Mouse (Mus musculus) forebrain, embryonic 13.5 days (tissue): ENCODE measurements around the gene Helz. TPM values are rescaled to one million over a fixed set of nuclear protein-coding genes. Genes with fewer than 3 reads are reported as not detected.
"Not testable (repeated sequence)": the region's sequence is repeated elsewhere in the genome, so short reads cannot be mapped to it uniquely, and the experiment has no call there.

Experiments used
- ATAC-seq: fragments of 200-750 bp; cut with Nextera tagmentation; 2 replicates; pipeline ENCODE4 v1.8.0; 2017
- H3K27ac ChIP-seq: fragments of 300-500 bp; sonication (generic); 2 replicates; pipeline ENCODE4 v1.5.1; 2015; ENCODE audit warnings: inconsistent platforms, mild to moderate bottlenecking, moderate library complexity
- H3K27me3 ChIP-seq: fragments of 300-500 bp; sonication (generic); 2 replicates; pipeline ENCODE4 v1.6.1; 2015; ENCODE audit warnings: mild to moderate bottlenecking, inconsistent platforms
- H3K36me3 ChIP-seq: fragments of 300-500 bp; sonication (generic); 2 replicates; pipeline ENCODE4 v1.6.1; 2015; ENCODE audit warnings: mild to moderate bottlenecking, inconsistent platforms; ENCODE audit not compliant: poor library complexity, severe bottlenecking
- H3K4me1 ChIP-seq: fragments of 300-500 bp; sonication (generic); 2 replicates; pipeline ENCODE4 v1.6.1; 2015; ENCODE audit warnings: inconsistent platforms
- H3K4me2 ChIP-seq: fragments of 300-500 bp; sonication (generic); 2 replicates; pipeline ENCODE4 v1.6.1; 2015; ENCODE audit warnings: inconsistent platforms, mild to moderate bottlenecking, moderate library complexity
- H3K4me3 ChIP-seq: fragments of 300-500 bp; sonication (generic); 2 replicates; pipeline ENCODE4 v1.5.1; 2015; ENCODE audit warnings: mild to moderate bottlenecking, inconsistent platforms
- H3K9ac ChIP-seq: fragments of 300-500 bp; sonication (generic); 2 replicates; pipeline ENCODE4 v1.6.1; 2015; ENCODE audit warnings: mild to moderate bottlenecking, inconsistent platforms
- H3K9me3 ChIP-seq: fragments of 300-500 bp; sonication (generic); replicated peaks from 2 replicates; pipeline ENCODE4 v1.6.1; 2016; ENCODE audit warnings: inconsistent platforms
- WGBS: fragments of 180-500 bp; shearing (Covaris S2); methylation state at CpG from one replicate; pipeline ENCODE4 v1.1.7; 2015; 5-methylcytosine and 5-hydroxymethylcytosine counted together
- polyA plus RNA-seq: library from polyadenylated mRNA; unstranded; fragments of >200 nt; fragmentation: Nextera tagmentation; extraction: Ambion mirVana; gene quantifications from 2 replicates; pipeline ENCODE4 v1.2.1, GENCODE M21; 2015

Gene Helz
- polyA plus RNA-seq, result 15.6 and 15.9 TPM in 2 replicates

DNA sequence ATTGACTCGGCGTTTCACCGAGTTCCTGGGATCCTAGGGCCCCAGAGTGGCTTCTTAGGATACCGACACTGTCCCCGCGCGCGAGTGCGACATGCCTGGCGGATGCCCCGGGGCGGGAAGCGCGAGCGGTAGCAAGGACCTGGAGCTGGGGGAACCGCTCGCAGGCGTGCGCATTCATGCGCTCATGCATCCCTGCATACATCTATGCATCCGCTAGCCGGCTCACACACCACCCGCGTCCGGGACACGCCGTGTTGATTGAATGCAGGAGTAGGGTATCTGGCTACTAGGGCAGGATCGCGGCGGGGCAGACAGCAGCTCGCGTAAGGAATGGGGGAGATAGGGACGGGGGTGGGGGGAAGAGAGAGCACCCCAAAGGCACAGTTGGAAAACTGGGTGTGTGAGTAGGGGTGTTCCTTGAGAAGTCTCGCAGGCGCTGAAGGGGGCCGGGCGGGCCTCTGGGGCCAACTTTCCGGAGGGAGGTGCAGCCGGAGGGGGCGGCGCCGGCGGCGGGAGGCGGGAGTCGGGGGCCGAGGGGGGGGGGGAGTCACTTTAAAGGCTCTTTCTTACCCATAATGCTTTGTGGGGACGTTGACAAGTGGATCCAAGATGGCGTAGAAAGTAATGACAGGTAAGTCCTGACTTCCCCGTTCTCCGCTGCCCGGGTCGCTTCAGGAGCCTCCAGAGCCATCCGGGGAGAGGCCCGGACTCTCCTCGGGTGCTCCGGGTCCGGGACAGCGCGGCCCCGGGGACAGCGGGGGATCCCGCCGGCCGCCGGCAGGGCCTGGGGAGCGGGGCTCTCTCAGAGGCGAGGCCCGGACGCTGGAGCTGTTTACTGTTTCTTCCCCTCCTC is at the start of gene Helz:
Gene Helz, plus strand, starts transcription at position 580 of the 853 bp plus-strand sequence.
- Histone ChIP-seq H3K4me3 (peak within 1 kb of the TSS; percentile 96), H3K4me2 (peak within 1 kb of the TSS; percentile 100), H3K36me3 (peaks cover 25% of the 10 kb centered on the region), H3K4me1 (peaks cover 22% of the 10 kb centered on the region), H3K27ac (peak within 1 kb of the TSS; percentile 78), H3K9ac (peak within 1 kb of the TSS; percentile 92), H3K27me3 (no peaks in the 10 kb centered on the region; the same call in 1 of the 2 replicates), H3K9me3 (no peaks in the 10 kb centered on the region)
- under 1% methylated on average over 49 of the region's 70 CpGs for WGBS
- peak; percentile 80 for ATAC-seq

DNA sequence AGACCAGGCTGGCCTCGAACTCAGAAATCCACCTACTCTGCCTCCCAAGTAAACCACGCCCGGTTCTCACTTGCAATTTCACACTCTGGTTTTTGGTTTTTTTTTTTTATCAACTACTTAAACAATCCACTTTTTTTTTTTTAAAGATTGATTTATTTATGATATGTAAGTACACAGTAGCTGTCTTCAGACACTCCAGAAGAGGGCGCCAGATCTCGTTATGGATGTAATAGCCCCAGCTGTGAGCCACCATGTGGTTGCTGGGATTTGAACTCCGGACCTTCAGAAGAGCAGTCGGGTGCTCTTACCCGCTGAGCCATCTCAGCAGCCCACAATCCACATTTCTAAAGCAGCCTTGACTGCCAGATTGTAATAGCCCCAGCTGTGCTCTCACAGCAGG is 44.9 kb upstream of the Helz start:
- Histone ChIP-seq H3K27me3 (no peaks in the 10 kb centered on the region), H3K9ac (no peak overlapping the region), H3K4me3 (no peak overlapping the region), H3K4me2 (no peak overlapping the region), H3K4me1 (no peaks in the 10 kb centered on the region), H3K36me3 (peaks cover 38% of the 10 kb centered on the region), H3K27ac (no peak overlapping the region), H3K9me3 (no peaks in the 10 kb centered on the region)
- no peak for ATAC-seq
- WGBS, result 88% methylated on average over 8 of the region's 8 CpGs

DNA sequence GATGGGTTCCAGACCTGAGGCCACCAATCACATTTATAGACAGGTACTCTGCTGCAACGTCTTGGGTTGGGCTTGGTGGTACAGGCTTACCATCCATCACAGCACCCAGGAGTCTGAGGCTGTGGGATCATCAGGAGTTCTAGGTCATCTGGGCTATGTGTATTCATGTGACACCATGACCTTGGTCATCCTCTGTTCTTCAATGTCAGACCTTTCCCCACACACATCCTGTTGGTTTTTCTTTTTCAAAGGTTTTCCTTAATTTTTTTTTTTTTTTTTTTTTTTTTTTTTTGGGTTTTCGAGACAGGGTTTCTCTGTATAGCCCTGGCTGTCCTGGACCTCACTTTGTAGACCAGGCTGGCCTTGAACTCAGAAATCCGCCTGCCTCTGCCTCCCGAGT is 43.4 kb upstream of the Helz start:
- H3K4me1 ChIP-seq, H3K27ac ChIP-seq, H3K9ac ChIP-seq, H3K9me3 ChIP-seq, H3K4me3 ChIP-seq, H3K4me2 ChIP-seq, ATAC-seq, H3K27me3 ChIP-seq: not testable (repeated sequence)
- peaks cover 25% of the 10 kb centered on the region for H3K36me3 ChIP-seq
- 96% methylated on average over 3 of the region's 4 CpGs for WGBS

DNA sequence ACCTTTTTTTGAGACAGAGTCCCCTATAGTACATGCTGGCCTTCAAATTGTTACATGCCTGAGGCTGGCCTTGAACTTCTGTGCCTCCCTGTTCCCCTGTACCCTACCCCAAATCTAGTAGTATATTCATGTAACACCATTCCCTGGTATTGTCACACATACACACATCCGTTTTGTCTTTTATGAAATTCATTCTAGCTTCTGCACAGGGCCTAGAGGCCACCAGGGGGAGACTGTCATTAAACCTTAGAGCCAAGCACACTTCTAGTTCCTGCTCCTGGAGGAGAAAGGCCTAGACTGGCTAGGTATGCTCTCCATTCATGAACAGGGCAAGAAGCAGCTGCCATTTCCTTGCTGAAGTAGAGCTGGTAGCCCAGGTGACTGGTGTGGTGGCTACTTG is 41.5 kb upstream of the Helz start:
- Histone ChIP-seq H3K9me3 (no peaks in the 10 kb centered on the region), H3K27me3 (peaks cover 6% of the 10 kb centered on the region; the same call in 1 of the 2 replicates), H3K4me2 (no peak overlapping the region), H3K9ac (no peak overlapping the region), H3K4me1 (peaks cover 16% of the 10 kb centered on the region), H3K36me3 (peaks cover 11% of the 10 kb centered on the region; the same call in 1 of the 2 replicates), H3K4me3 (no peak overlapping the region), H3K27ac (no peak overlapping the region)
- WGBS, result 70% methylated on average over 1 of the region's 1 CpGs
- no peak for ATAC-seq

DNA sequence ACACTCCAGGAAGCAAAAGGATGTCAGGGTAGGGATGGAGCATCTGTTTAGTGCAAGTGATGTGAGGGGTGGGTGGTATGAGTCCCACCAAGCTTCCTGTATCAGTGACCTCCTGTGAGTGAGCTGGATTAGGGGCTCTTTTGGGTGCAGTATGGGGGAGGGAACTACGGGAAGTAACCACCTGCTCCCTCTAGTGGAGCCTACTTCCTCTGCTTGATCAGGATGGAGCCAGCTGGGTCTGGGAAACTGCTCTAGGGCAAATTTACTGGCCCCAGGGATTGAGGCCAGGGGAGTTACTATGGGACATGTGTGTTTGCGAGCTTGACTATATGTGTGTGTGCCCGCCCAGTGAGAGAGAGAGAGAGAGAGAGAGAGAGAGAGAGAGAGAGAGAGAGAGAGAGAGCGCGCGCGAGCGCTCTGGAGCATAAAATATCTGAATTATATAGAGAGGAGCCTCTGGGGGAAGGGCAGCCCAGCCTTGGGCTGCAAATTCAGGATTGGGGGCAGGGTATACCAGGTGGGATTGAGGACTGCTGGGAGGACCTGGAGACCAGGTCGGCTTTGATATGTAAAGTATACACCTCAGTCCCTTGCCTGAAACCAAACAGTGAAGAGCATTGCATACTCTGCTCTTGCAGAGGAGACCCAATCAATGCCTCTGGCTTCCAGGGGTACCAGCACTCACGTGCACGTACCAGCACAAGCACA is 37.9 kb upstream of the Helz start:
- WGBS, result 13% methylated on average over 11 of the region's 11 CpGs
- peaks cover 16% of the 10 kb centered on the region for H3K4me1 ChIP-seq
- H3K36me3 ChIP-seq, result no peaks in the 10 kb centered on the region
- H3K27me3 ChIP-seq, result peaks cover 7% of the 10 kb centered on the region; the same call in 1 of the 2 replicates
- H3K4me3 ChIP-seq, result no peak overlapping the region
- peak overlapping the region; percentile 32 for H3K4me2 ChIP-seq
- no peak overlapping the region for H3K27ac ChIP-seq
- H3K9ac ChIP-seq, result no peak overlapping the region
- no peaks in the 10 kb centered on the region for H3K9me3 ChIP-seq
- ATAC-seq, result 0 out of 2 replicates have a peak, but pooled peaks have one; percentile 33

DNA sequence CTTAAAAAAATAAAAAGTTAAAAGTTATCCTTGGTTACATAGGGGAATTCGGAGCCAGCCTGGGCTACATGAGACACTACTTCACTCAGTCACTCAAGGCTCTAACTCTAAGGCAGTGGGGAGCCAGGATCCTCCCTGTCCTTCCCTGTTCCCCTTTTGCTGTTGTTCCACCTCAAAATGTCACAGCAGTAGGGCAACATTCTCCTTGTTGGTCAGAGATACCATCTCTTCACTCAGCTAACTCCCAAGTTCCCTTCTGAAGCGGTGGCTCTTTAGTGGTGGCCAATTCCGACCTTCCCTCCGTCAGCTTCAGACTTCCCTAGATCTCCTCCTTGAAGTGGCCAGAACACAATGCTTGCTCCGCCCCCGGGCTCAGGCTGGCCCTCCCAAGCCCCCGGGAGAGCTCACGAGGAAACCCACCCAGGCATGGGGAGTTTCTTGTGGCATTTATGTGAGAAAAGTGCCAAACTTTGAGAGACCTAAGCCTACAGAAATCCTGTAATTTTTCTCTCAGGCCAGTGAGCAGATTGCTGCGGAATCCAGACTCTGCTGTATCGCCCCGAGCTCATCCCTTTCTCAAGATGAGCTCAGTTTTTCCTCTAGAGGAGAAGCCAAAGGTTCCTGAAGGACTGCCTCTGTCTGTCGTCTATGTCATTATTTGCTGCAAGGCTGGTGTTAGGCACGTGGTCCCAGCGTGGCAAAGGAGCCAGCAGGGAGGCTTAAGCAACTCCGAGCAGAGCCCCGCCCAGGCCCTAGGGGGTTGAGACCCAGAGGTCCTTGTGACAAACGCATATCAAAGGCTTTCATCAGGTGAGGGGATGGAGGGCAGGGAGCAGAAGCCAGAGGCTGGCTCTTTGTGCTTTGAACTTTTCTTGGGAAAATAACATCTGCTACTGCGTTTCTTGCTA is 37.1 kb upstream of the Helz start:
- Histone ChIP-seq H3K4me1 (peaks cover 16% of the 10 kb centered on the region), H3K4me2 (peak overlapping the region; percentile 32), H3K9me3 (no peaks in the 10 kb centered on the region), H3K27ac (no peak overlapping the region), H3K36me3 (no peaks in the 10 kb centered on the region), H3K4me3 (no peak overlapping the region), H3K9ac (no peak overlapping the region), H3K27me3 (peaks cover 7% of the 10 kb centered on the region; the same call in 1 of the 2 replicates)
- WGBS, result 7% methylated on average over 18 of the region's 18 CpGs
- ATAC-seq, result peak; percentile 24; the same call in 1 of the 2 replicates

DNA sequence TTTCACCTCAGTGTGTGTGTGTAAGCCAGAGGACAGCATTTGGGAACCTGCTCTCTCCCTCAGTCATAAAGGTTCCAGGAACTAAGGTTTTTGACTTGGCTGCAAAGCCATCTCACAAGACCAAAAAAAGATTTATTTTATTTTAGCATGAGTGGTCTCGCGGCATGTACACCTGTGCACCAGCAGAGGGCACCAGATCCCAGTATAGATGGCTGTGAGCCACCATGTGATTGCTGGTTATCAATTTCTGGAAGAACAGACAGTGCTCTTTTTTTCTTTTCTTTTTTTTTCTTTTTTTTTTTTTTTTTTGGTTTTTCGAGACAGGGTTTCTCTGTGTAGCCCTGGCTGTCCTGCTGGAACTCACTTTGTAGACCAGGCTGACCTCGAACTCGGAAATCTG is 35.8 kb upstream of the Helz start:
- WGBS, result 47% methylated on average over 5 of the region's 5 CpGs
- not testable (repeated sequence) for ATAC-seq, H3K9ac ChIP-seq, H3K27ac ChIP-seq, H3K4me2 ChIP-seq, H3K9me3 ChIP-seq, H3K27me3 ChIP-seq, H3K36me3 ChIP-seq, H3K4me3 ChIP-seq
- H3K4me1 ChIP-seq, result peaks cover 16% of the 10 kb centered on the region

DNA sequence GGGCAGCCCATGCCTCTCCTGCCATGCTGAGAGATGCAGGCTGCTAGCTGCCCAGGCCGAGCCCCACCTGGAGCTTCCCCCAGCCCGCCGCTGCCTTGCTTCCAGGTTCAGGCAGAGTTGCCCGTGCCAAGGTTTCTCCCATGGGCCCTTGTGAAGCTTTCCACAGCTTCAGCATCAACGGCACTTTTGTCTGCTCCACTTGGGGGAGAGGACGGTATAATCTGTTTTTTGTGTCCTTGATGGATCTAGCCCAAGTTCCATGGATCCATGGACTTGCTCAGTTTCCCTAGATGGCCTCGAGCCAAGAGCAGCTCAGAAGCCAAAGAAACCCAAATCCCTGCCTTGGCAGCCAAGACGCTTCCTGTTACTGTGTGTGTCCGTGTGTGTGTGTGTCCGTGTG is 34.7 kb upstream of the Helz start:
- H3K27me3 ChIP-seq, result peaks cover 7% of the 10 kb centered on the region; the same call in 1 of the 2 replicates
- H3K9ac ChIP-seq, result no peak overlapping the region
- no peak overlapping the region for H3K4me3 ChIP-seq
- peaks cover 16% of the 10 kb centered on the region for H3K4me1 ChIP-seq
- H3K4me2 ChIP-seq, result no peak overlapping the region
- H3K27ac ChIP-seq, result no peak overlapping the region
- no peak for ATAC-seq
- H3K9me3 ChIP-seq, result no peaks in the 10 kb centered on the region
- 71% methylated on average over 10 of the region's 10 CpGs for WGBS
- H3K36me3 ChIP-seq, result no peaks in the 10 kb centered on the region

DNA sequence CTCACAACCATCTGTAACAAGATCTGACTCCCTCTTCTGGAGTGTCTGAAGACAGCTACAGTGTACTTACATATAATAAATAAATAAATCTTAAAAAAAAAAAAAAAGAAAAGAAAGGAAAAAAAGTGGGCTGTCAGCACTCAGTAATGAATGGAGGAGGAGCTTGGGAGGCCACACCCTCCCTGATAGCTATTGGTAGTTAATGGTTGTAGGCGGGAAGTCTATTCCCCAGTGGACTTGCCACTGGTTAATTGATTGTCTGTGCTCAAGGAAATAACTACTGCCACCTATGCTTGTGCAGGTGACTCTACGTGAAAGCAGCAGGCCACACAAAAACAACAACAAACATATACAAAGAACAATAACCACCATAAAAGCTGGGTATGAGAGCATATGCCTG is 31.3 kb upstream of the Helz start:
- H3K27me3 ChIP-seq, result no peaks in the 10 kb centered on the region
- ATAC-seq, result no peak
- H3K4me3 ChIP-seq, result no peak overlapping the region
- H3K9me3 ChIP-seq, result no peaks in the 10 kb centered on the region
- 88% methylated on average over 2 of the region's 2 CpGs for WGBS
- H3K4me2 ChIP-seq, result no peak overlapping the region
- no peak overlapping the region for H3K27ac ChIP-seq
- H3K4me1 ChIP-seq, result no peaks in the 10 kb centered on the region
- no peak overlapping the region for H3K9ac ChIP-seq
- H3K36me3 ChIP-seq, result no peaks in the 10 kb centered on the region

DNA sequence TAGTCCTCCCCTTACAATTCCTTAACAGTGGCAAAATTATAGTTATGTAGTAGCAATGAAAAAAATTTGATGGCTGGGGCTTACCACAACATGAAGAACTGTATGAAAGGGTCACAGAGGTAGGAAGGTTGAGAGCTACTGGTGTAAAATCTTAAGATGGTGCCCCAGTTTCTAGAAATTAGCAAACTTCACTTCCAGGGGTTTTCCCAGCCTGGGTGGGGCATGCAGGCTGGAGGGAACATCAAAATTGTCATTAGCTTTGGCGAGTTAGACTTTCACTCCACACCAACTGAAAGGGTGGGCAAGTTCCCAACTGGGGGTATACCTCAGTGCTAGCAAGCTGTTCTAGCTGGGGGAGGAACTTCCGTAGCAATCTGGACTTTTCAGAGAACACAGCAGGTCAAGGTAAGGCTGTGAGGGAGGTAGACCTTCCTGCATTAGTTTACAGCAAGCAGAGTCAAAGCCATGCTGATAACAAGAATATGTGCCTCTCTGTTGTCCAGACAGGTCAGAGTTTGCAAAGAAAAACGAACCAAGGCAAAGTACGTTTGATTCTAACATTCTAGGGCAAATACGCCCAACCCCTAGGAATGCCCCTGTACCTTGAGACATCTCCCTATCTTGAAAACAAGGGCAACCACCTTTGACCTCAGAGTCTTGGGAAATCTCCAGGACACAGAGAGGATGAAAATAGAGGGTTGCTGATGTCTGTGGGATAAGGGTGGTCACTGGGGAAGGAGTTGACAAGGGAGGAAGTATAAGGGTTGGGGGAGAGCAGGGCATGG is 28.9 kb upstream of the Helz start:
- Histone ChIP-seq H3K4me2 (no peak overlapping the region), H3K4me3 (no peak overlapping the region), H3K9ac (no peak overlapping the region), H3K4me1 (no peaks in the 10 kb centered on the region), H3K27me3 (no peaks in the 10 kb centered on the region), H3K9me3 (no peaks in the 10 kb centered on the region), H3K27ac (no peak overlapping the region), H3K36me3 (no peaks in the 10 kb centered on the region)
- 86% methylated on average over 5 of the region's 5 CpGs for WGBS
- no peak for ATAC-seq

DNA sequence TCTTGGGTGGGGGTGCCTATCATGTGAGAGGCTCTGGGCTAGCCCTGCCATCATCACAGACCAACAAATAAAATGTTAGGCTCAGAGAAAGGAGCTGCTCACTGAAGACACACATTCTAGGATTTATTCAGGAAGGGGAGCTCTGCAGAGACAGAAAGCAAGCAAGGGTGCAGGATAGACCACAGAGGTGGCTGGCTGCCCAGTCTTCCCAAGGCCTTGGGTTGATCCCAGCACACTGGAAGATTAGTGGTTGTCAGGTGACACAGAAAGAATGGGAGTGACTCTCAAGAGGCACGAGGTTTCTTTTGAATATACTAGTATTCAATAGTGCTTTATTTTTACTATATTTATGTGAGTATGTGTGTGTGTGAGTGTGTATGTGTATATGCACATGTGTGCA is 26.6 kb upstream of the Helz start:
- Histone ChIP-seq H3K9me3 (no peaks in the 10 kb centered on the region), H3K4me3 (no peak overlapping the region), H3K27ac (no peak overlapping the region), H3K27me3 (no peaks in the 10 kb centered on the region), H3K36me3 (no peaks in the 10 kb centered on the region), H3K9ac (no peak overlapping the region), H3K4me2 (no peak overlapping the region), H3K4me1 (no peaks in the 10 kb centered on the region)
- 55% methylated on average over 1 of the region's 1 CpGs for WGBS
- ATAC-seq, result no peak
